Mouse (Mus musculus): ENCODE measurements at regions not wholly inside any gene's neighbourhood (a gene's known extent, or its start where the extent isn't known, plus 50 kb on each side); places are given as distances from the start of the nearest gene placed in this dataset.

DNA sequence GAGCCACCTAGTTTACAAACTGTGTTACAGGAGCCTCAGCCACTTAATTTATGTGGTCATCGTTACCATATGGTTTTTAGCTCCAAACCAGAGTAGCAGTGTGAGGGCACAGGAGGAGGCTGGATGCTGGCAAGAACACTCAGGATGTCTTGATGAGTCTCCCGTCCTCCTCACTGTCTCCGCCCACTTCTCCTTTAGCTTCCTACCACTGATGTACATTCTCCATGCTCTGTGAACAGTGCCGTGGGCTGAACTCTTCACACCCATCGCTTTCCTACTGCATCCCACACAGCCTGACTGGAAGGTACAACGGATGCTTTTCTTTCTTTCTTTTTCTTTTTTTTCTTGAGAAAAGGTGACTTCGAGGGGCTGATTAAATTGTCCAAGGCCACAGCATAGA is 122.5 kb upstream of the Igfbp7 start:
- ATAC-seq (ENCODE audit: extremely low read depth, insufficient number of reproducible peaks, low FRiP score, poor library complexity, severe bottlenecking): no peak

GRCm38 (mm10) chr5:77517252-77517651 is 109.4 kb upstream of the Igfbp7 start:
- no peak for ATAC-seq (ENCODE audit: extremely low read depth, insufficient number of reproducible peaks, low FRiP score, poor library complexity, severe bottlenecking)

DNA sequence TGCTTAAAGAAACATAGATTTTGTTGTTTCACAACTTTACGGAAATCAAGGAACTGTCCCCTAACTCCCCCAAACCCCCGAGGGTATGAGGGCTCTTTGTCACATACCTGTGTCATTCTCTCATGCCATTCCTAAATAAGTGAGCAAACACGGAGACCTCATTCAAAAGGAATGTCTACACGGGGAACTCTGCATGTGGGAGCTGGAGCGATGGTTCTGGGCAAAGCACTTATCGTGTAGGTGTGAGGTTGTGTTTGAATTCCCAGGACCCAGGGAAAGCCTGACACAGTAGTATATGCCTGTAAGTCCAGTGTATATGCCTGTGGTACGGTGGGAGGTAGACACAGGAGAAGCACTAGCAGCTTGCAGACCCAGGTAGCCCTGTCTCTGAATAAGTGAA is 107.6 kb upstream of the Igfbp7 start:
- ATAC-seq (ENCODE audit: extremely low read depth, insufficient number of reproducible peaks, low FRiP score, poor library complexity, severe bottlenecking): no peak

DNA sequence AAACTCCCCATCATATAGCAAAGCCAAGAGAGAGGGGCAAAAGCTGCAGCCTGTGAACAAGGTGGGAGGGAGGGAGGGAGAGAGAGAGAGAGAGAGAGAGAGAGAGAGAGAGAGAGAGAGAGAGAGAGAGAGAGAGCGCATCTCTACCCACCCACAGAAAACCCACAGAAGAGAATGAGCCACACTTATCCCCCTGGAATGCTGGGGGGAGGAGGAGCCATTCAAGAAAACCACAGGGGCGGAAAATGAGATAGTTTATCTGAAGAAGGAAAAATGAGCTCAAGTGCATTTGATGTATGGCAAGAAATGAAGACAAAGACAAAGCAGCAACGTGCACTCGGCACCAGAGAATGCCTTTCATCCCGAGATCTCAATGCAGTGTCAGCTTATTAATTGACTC is 94.8 kb upstream of the Igfbp7 start:
- ATAC-seq (ENCODE audit: extremely low read depth, insufficient number of reproducible peaks, low FRiP score, poor library complexity, severe bottlenecking): no peak

DNA sequence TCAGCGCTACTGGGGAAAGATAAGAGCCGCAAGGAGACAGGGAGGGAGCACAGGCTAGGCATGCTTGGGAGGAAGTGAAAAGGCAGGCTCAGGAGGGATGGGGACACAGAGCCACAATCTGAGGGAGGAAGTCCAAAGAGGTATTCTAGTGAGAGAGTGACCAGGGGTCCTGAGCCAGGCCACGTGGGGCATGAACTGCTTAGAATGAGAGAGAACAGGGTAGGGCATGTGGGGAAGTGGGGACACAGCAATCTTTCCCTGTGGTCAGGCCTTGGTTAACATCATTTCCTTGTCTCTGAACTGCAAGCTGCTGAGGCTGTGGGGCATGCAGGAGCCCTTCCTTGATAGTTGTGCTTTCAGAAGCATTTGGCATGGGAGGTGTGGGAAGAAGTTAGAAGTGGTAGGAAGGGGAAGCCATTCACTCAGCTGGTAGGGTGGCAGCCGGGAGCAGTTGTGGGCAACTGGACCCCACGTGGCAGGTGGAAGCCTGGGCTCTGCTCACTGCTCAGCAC is 92.2 kb upstream of the Igfbp7 start:
- no peak for ATAC-seq (ENCODE audit: extremely low read depth, insufficient number of reproducible peaks, low FRiP score, poor library complexity, severe bottlenecking)

- no peak for ATAC-seq (ENCODE audit: extremely low read depth, insufficient number of reproducible peaks, low FRiP score, poor library complexity, severe bottlenecking)
Measured at GRCm38 (mm10) chr5:77494601-77495000, 86.8 kb upstream of the Igfbp7 start.

- no peak for ATAC-seq (ENCODE audit: extremely low read depth, insufficient number of reproducible peaks, low FRiP score, poor library complexity, severe bottlenecking)
Measured at GRCm38 (mm10) chr5:77488969-77489368, 81.1 kb upstream of the Igfbp7 start.

GRCm38 (mm10) chr5:77487837-77488827 is 80.3 kb upstream of the Igfbp7 start:
- no peak for ATAC-seq (ENCODE audit: extremely low read depth, insufficient number of reproducible peaks, low FRiP score, poor library complexity, severe bottlenecking)

DNA sequence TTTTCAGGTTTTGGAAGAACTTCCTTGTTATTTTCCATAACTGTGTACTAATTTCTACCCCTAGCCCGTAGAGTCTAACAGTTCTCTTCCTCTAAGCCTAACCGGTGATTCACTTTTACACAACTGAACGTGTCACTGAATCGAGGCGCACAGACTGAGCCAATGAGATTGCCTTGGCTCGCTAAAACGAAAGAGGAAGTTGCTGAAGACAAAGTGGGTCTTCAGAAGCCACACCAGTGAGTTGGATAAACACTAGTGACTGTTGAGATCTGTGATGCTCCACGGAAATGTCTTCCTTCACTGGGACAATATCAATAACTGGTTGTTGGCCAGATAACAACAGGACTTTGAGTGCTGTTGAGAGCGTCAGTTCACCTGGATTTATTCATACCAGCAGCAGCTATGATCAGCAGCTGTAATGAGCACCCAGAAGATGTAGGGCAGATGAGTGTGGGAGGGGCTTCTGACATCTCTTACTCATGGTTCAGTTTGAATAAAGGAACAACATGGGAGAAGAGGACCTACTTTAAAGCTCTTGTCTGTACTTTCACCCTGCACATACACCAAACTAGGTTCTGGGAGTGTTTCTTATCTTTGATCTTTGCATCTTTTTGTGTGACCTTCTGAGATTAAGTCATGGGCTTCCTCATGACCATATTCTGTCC is 75.3 kb upstream of the Igfbp7 start:
- peak; percentile 39; the same call in 1 of the 2 replicates for ATAC-seq (ENCODE audit: extremely low read depth, insufficient number of reproducible peaks, low FRiP score, poor library complexity, severe bottlenecking)

- ATAC-seq (ENCODE audit: extremely low read depth, insufficient number of reproducible peaks, low FRiP score, poor library complexity, severe bottlenecking): no peak
Measured at GRCm38 (mm10) chr5:77481811-77482210, 74.0 kb upstream of the Igfbp7 start.

DNA sequence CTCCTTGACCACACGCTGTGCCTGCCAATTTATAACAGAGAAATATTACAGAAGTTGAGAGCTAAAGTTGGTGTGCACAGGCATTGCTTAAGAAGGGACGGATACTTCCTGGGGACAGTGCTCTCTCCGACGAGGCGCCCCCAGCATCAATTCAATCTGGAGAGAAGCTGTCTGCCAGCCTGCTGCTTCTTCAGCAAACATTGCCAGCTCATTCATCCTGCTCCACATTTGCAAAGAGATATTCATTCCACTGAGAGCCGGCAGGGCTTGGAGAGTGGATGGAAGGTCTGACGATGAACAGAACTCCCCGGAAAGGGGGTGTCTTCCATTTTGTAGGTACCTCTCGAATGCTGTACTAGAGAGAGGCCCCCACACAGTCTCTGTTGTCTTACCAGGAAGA is 70.0 kb upstream of the Igfbp7 start:
- ATAC-seq (ENCODE audit: extremely low read depth, insufficient number of reproducible peaks, low FRiP score, poor library complexity, severe bottlenecking): no peak

DNA sequence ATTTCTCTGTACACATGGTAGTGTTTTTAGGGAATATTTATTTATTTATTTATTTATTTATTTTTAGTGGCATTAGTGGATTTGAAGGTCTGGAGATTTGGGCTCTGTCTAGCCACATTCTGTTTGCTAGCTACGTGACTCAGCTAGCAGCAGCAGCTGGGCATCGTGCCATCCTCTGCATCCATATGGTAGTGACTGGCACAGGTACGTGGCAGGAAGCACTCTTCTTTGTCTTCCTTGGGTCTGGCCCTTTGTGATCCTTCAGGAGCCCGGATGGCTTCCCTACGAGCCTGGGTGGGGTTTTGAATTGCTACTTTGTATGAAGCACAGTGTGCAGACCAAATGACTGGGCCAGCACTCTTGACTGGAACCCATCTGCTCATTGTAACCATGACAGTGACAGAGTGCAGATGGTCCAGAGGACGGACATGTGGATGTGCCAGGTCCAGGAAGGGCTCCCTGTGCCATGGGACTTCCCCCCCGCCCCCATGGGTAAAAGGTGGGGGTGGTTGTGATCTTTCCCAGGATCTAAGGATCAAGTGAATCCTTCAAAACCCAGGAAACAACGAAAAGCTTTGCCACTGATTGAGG is 66.2 kb upstream of the Igfbp7 start:
- no peak for ATAC-seq (ENCODE audit: extremely low read depth, insufficient number of reproducible peaks, low FRiP score, poor library complexity, severe bottlenecking)

DNA sequence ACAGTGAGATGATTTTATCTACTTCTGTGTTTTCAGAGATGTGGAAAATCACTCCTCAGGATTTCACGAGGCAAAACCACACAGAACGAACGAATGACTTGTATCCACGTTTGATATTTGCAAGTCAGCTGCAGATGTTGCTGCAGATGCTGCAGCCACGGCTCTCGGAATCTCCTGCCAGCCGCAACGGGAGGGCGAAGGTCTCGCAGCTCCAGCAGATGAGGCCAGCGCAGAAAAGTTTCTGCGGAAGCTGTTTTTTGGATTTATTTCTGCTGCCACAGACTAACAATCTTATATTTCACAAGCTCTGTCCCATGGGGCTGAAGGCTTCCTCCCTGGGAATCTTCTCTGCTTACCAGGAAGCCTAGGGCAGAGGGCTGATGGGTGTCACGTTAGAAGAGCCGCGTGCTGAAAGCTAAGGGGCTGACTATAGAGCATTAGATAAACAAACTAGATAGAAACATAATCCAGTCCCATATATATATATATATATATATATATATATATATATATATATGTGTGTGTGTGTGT is 61.5 kb upstream of the Igfbp7 start:
- no peak for ATAC-seq (ENCODE audit: extremely low read depth, insufficient number of reproducible peaks, low FRiP score, poor library complexity, severe bottlenecking)

- ATAC-seq (ENCODE audit: extremely low read depth, insufficient number of reproducible peaks, low FRiP score, poor library complexity, severe bottlenecking): peak; percentile 73; the same call in 1 of the 2 replicates
Measured at GRCm38 (mm10) chr5:77468467-77468866, 60.6 kb upstream of the Igfbp7 start.

DNA sequence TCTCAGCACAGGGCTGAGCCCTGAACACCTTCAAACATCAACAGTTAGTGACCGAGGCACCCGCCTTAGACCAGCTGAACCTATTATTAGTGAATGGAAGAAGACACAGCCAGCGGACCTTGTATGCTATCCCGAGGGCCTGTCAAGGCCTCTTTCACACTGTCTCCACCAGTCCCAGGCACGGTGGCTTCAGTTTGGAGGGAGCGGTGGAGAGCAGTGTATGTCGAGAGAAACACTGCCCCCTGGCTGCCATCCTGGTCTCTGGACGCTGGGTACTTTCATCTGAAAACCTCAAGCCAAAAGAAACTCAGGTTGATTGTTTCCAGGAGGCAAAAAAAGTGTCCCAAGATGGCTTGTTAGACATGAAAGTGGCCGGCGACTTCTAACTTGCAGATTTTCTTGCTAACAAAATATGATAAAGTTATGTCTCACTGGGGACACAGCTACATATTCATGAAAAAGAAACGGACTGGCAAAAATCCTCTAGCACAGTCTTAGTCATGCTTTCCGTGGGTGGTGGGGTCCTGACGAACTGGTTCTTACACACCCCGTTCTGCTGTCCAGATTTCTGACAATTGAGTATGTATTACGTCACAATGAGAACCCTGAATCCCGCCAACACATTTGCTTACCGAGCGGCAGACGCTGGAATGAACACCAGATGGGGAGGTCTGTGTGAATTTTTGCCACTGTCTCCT is 57.2 kb upstream of the Igfbp7 start:
- peak; percentile 37; the same call in 1 of the 2 replicates for ATAC-seq (ENCODE audit: extremely low read depth, insufficient number of reproducible peaks, low FRiP score, poor library complexity, severe bottlenecking)

DNA sequence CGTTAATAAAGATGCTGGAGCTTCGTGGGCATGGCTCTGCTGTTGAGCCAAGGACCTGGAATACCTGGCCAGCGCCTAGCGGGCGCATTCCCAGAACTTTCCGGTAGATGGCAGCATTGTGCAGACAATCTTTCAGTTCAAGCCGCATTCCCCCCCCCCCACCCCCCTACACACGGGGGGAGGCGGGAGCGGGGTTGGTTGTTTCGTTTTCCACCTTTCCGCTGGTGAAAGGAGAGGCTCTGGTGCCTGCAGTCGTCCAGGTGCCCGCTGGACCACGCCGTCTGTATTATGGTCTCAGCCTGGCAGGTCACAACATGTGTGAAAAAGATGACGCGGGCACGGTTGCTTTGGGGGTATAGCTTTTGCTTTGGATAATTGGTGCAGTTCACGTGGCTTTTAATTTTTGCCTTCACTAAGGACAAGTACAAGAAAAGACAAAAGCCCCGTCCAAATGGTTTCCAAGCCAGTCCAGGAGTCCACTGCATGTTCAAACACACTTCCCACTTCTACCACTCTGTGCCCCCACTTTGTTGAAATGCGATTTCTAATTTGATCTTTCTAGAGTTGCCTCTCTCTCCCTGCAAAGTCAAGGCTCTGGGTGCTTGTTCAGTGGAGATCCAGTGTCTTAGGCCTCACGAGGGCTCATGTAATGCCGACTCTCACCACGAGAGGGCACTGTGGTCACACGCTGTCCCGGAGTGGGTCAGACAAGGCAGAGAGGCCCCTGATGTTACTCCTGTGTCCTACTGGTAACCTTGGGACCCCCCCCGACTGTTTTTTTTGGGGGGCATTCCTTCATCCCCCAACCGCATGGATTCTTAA is 52.3 kb upstream of the Igfbp7 start:
- ATAC-seq (ENCODE audit: extremely low read depth, insufficient number of reproducible peaks, low FRiP score, poor library complexity, severe bottlenecking): peak; percentile 83

Measured in neutrophil, adult 5-6 weeks (primary cell).